Mouse (Mus musculus) liver, embryonic 14.5 days (tissue): ENCODE results near the gene Prkci. TPM values are rescaled to one million over a fixed set of nuclear protein-coding genes. Genes with fewer than 3 reads are reported as not detected.

Source experiments
- ATAC-seq: fragments of 200-750 bp; cut with Nextera tagmentation; 2 replicates; pipeline ENCODE4 v1.8.0; 2017; ENCODE audit warnings: moderate number of reproducible peaks, mild to moderate bottlenecking, moderate library complexity; ENCODE audit not compliant: insufficient read depth
- DNase-seq, 3 experiments: peaks; one replicate each; pipeline ENCODE4 v3.0.0-alpha.2; 2012 to 2013; ENCODE audit warnings: low read depth in 3 of 3, low spot score in 3 of 3
- H3K27ac ChIP-seq: fragments of 300-500 bp; sonication (generic); 2 replicates; pipeline ENCODE4 v1.5.1; 2014; ENCODE audit warnings: moderate library complexity, mild to moderate bottlenecking, control low read depth, inconsistent platforms
- H3K27me3 ChIP-seq: fragments of 300-500 bp; sonication (generic); 2 replicates; pipeline ENCODE4 v1.6.1; 2014; ENCODE audit warnings: mild to moderate bottlenecking, low read length, moderate library complexity; ENCODE audit not compliant: control insufficient read depth, insufficient read depth
- H3K36me3 ChIP-seq: fragments of 300-500 bp; sonication (generic); replicated peaks from 2 replicates; pipeline ENCODE4 v1.6.1; 2014; ENCODE audit warnings: low read depth; ENCODE audit not compliant: control insufficient read depth, insufficient read depth
- H3K4me1 ChIP-seq, 2 experiments: fragments of 200-500 bp in 1 of 2; fragments of 300-500 bp in 1 of 2; sonication (generic) in 1 of 2; replicated peaks; 2 replicates each; pipeline ENCODE4 v1.6.1; 2012 to 2014; ENCODE audit warnings: antibody characterized with exemption in 1 of 2, inconsistent platforms in 1 of 2, low read length in 1 of 2; ENCODE audit not compliant: control insufficient read depth in 2 of 2, insufficient read depth in 2 of 2
- H3K4me2 ChIP-seq: fragments of 300-500 bp; sonication (generic); 2 replicates; pipeline ENCODE4 v1.6.1; 2014; ENCODE audit warnings: low read depth, mild to moderate bottlenecking, control low read depth, moderate library complexity
- H3K4me3 ChIP-seq, 2 experiments: fragments of 200-500 bp in 1 of 2; fragments of 300-500 bp in 1 of 2; sonication (generic) in 1 of 2; 2 replicates each; pipeline ENCODE4 v1.5.1; 2012 to 2014; ENCODE audit warnings: low read depth in 2 of 2, low read length in 2 of 2, mild to moderate bottlenecking in 2 of 2, control low read depth in 1 of 2, inconsistent platforms in 1 of 2, moderate library complexity in 1 of 2; ENCODE audit not compliant: insufficient read depth in 1 of 2
- H3K9ac ChIP-seq: fragments of 300-500 bp; sonication (generic); replicated peaks from 2 replicates; pipeline ENCODE4 v1.6.1; 2014; ENCODE audit warnings: mild to moderate bottlenecking, control low read depth, moderate library complexity
- H3K9me3 ChIP-seq: fragments of 300-500 bp; sonication (generic); 2 replicates; pipeline ENCODE4 v1.6.1; 2016; ENCODE audit warnings: low read length, mixed read lengths; ENCODE audit not compliant: control insufficient read depth
- CTCF ChIP-seq: IDR thresholded peaks from 2 replicates; pipeline ENCODE4 v1.5.1; 2016; ENCODE audit warnings: antibody characterized with exemption, low read depth, control low read depth
- EP300 ChIP-seq: IDR thresholded peaks from 2 replicates; pipeline ENCODE4 v1.6.1; 2016; ENCODE audit warnings: antibody characterized with exemption, low read depth
- WGBS: fragments of 180-500 bp; shearing (Covaris S2); extraction: QIAGEN DNeasy Blood & Tissue Kit; methylation state at CpG from one replicate; pipeline ENCODE4 v1.1.7; 2014; ENCODE audit not compliant: insufficient replicate concordance; 5-methylcytosine and 5-hydroxymethylcytosine counted together
- polyA plus RNA-seq, 2 experiments: library from polyadenylated mRNA; depleted of rRNA in 1 of 2; stranded (reverse) in 1 of 2; unstranded in 1 of 2; fragments of >200 nt; fragmentation: Nextera tagmentation in 1 of 2; extraction: Ambion mirVana in 1 of 2; gene quantifications; 2 replicates each; pipeline versions ENCODE4 v1.2.1 to v1.2.3; 2012 to 2014

Prkci gene
- polyA plus RNA-seq, 2 experiments = 4.6 to 5.3 TPM

- Histone ChIP-seq H3K27ac (no peak overlapping the region), H3K4me2 (no peak overlapping the region), H3K4me3 (no peak overlapping the region), H3K27me3 (no peaks in the 10 kb centered on the region), H3K9ac (no peak overlapping the region), H3K9me3 (no peaks in the 10 kb centered on the region), H3K4me1 (no peaks in the 10 kb centered on the region), H3K36me3 (peaks cover 33% of the 10 kb centered on the region)
- DNase-seq (no peak), ATAC-seq (no peak)
- 76% methylated on average over 7 of the region's 7 CpGs for WGBS
- TF ChIP-seq CTCF (no peak), EP300 (no peak)
These were observed 35.4 kb upstream of the Prkci start for GRCm38 (mm10) chr3:30959868-30960831.

- no peak overlapping the region for H3K27ac ChIP-seq
These were observed 32.4 kb upstream of the Prkci start for GRCm38 (mm10) chr3:30963100-30963499.

GRCm38 (mm10) chr3:30964216-30964615, 31.3 kb upstream of the Prkci start:
- no peaks in the 10 kb centered on the region for H3K27me3 ChIP-seq
- H3K9me3 ChIP-seq = no peaks in the 10 kb centered on the region
- DNase-seq = no peak
- peaks cover 27% of the 10 kb centered on the region for H3K36me3 ChIP-seq
- no peak overlapping the region for H3K4me3 ChIP-seq
- ATAC-seq = no peak
- WGBS = 77% methylated on average over 3 of the region's 3 CpGs
- no peak overlapping the region for H3K4me2 ChIP-seq
- no peak overlapping the region for H3K27ac ChIP-seq
- no peak overlapping the region for H3K9ac ChIP-seq
- TF ChIP-seq EP300 = no peak
- TF ChIP-seq CTCF = no peak
- peaks cover 6 to 7% of the 10 kb centered on the region in 2 experiments; a peak in 3 of 4 replicates for H3K4me1 ChIP-seq

More at GRCm38 (mm10) chr3:30963100-30963499, 32.4 kb upstream of the Prkci start:
- Histone ChIP-seq H3K4me1 (peaks cover 4 to 5% of the 10 kb centered on the region in 2 experiments; a peak in 3 of 4 replicates), H3K9me3 (no peaks in the 10 kb centered on the region), H3K9ac (no peak overlapping the region), H3K4me2 (no peak overlapping the region), H3K36me3 (peaks cover 35% of the 10 kb centered on the region), H3K4me3 (no peak overlapping the region), H3K27me3 (no peaks in the 10 kb centered on the region)
- ATAC-seq = no peak
- DNase-seq = no peak
- peak; percentile 42; the same call in 1 of the 2 replicates for TF ChIP-seq CTCF
- TF ChIP-seq EP300 = no peak
- 88% methylated on average over 4 of the region's 4 CpGs for WGBS

GRCm38 (mm10) chr3:30965644-30966043, 29.9 kb upstream of the Prkci start:
- DNase-seq = no peak
- H3K27ac ChIP-seq = no peak overlapping the region
- TF ChIP-seq EP300 (no peak), CTCF (no peak)
- no peak overlapping the region for H3K4me2 ChIP-seq
- H3K27me3 ChIP-seq = no peaks in the 10 kb centered on the region
- ATAC-seq = no peak
- WGBS = 83% methylated on average over 13 of the region's 13 CpGs
- no peak overlapping the region for H3K4me3 ChIP-seq
- peaks cover 26% of the 10 kb centered on the region for H3K36me3 ChIP-seq
- H3K9me3 ChIP-seq = no peaks in the 10 kb centered on the region
- no peak overlapping the region for H3K9ac ChIP-seq
- peaks cover 6 to 7% of the 10 kb centered on the region in 2 experiments; a peak in 3 of 4 replicates for H3K4me1 ChIP-seq

GRCm38 (mm10) chr3:30968531-30969092, 26.9 kb upstream of the Prkci start:
- H3K36me3 ChIP-seq = peaks cover 13% of the 10 kb centered on the region
- H3K4me2 ChIP-seq = peak overlapping the region; percentile 88
- H3K27me3 ChIP-seq = no peaks in the 10 kb centered on the region
- TF ChIP-seq CTCF (no peak), EP300 (no peak)
- H3K27ac ChIP-seq = peak overlapping the region; percentile 12
- peak in 2 of 3 experiments; percentile 17 to 42 for DNase-seq
- peak overlapping the region; percentile 68 to 84 for H3K4me3 ChIP-seq
- H3K4me1 ChIP-seq = peaks cover 6 to 7% of the 10 kb centered on the region in 2 experiments; a peak in 3 of 4 replicates
- peak overlapping the region; percentile 93 for H3K9ac ChIP-seq
- no peaks in the 10 kb centered on the region for H3K9me3 ChIP-seq
- 2% methylated on average over 53 of the region's 54 CpGs for WGBS
- peak; percentile 71 for ATAC-seq
